Mouse (Mus musculus): ENCODE results near the gene Cilp. TPM values are rescaled to one million over a fixed set of nuclear protein-coding genes. Genes with fewer than 3 reads are reported as not detected.

Cilp gene
- polyA plus RNA-seq, 1 experiment, result not detected

DNA sequence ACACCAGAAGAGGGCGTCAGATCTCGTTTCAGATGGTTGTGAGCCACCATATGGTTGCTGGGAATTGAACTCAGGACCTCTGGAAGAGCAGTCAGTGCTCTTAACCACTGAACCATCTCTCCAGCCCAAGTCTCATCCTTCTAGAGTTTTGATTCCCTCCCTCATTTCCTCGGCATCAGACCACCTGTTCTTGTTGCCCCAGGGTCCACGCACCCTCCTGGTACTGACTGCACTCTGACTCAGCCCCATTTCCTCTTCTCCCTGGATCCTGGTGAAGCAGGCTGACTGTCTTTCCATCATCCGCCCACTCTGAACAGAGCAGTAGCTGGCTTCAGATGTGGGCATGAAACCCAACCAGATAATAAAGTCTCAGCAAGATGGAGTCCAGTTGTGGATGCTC, 23.0 kb upstream of the Cilp start:
- TF ChIP-seq GATA1 (IDR thresholded peaks at IDR 0.05; ENCODE audit: low read length), result no peak

DNA sequence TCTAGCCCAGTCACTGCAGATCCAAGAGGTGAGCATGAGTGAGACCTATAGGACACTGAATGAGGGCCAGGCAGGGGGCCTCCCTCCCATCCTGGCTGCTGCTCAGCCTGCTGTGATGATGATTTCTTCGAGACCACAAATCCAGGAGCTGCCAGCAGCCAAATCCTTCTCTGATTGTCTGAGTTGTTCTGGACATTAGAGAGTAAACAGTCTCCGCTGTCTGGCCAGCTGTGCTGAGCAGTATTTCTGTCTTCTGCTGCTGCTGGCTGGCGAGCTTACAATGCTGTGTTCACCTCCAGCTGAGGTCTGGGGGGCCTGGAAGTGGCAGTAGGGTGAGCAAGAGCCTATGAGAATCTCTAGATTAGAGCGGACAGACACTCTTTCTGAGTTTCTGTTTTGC, 21.7 kb upstream of the Cilp start:
- no peak for TF ChIP-seq GATA1 (IDR thresholded peaks at IDR 0.05; ENCODE audit: low read length)

DNA sequence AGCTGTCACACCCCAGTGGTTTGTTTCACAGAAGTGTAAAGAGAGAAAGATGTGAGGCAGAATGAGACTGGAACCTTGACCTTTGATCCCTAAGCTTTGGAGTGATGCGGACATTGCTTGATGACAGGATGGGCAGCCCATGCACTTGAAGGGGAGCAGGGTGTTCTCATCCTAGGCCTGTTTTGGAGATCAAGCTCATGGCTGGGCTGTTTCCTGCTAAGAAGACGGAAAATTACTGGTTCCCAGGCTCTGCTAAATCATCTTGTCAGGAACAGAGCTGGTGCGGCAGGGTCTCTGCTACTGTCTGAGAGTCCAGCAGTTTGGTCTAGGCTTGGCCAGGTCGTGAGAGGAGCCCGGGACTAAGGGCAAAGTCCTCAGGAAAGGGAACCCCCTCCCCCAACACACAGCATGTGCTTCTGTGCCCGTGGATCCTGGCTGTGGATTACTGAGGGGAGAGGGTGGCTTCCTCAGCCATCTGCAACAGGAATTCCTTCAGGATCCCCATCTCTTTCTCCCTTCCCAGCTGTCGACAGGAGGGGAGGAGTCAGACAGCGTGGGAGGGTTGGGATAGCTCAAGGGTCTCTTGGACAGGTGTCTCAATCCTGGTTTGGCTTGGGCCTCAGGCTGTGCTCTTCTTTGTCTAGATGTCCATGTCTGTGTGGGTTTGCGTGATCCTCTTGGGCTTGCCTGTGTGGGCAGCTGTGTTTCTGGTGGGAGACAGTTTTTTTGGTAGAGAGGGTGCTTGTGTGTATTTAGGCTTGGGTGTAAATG, 20.8 kb upstream of the Cilp start:
- TF ChIP-seq GATA1 (IDR thresholded peaks at IDR 0.05; ENCODE audit: low read length), result no peak

DNA sequence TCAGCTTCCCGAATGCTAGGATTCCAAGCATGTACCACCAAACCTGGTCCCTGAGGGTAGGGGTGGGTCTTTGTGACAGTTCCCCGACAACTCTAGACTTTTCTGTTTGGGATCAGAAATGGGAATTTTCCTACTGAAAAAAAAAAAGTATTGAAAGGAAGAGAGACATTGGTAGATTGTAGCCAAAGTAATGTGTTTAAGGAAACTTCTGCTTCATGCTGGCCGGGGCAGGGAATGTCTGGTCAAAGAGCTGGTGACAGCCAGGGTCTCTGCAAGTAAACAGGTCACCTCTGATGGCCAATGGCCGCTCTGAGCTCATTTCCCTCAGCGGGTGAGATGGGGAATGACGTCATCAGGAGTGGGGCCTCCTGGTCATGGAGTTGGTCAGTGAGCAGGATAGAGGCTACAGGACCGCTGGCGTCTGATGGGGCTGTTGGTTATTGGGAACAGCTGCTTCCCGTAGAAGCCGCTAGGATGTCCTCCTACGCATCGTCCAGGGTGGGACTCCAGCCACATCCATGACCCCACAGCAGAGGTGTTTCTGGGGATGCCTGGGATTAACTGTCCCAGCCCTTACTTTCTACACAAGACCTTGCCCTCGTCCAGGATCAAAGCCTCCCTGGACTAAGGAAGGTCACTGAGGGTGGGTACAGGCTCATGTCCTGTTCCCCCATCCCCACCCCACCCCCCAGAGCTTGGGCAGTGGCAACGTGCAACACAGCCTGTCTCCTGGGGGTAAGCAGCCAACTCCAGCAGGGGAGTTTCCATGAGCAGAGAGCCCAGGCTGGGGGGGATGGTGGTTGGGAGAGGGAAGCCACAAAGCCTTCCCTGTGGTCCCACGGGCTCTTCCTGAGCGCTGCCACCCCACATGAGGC, 17.2 kb upstream of the Cilp start:
- TF ChIP-seq GATA1 (IDR thresholded peaks at IDR 0.05; ENCODE audit: low read length), result no peak

DNA sequence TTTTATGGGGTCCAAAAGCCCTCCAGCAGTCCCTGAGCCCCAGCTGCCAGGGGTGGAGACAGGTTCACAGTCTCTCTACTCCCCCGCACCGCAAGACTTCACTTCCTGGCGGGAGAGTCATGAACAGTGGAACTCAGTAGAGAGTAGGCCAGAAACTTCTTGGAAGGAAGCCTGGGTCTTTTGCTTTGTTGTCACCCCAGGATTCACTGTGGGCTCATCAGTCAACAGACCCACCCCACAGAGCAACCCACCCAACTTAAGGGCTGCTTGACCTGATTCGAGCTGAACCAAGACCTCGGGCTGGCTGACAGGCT, 16.6 kb upstream of the Cilp start:
- TF ChIP-seq GATA1 (IDR thresholded peaks at IDR 0.05; ENCODE audit: low read length), result no peak

DNA sequence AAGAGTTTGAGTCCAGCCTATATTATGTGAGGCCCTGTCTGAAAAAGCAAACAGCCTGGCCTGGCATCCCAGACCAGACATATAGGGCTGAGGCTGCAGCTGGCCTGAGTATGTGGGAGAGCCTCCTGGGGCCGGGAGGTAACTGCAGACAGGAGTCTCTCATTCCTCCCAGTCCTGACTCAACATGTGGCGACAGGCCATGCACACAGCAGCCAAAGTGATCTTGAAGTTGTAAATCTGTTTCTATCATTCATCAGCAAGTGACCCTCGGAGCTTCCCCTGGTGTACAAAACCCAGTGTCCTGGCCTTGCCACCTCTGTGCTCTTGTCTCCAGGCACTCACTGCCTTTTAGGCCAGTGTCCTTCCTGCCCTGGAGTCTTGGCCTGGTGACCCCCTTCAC, 13.0 kb upstream of the Cilp start:
- no peak for TF ChIP-seq GATA1 (IDR thresholded peaks at IDR 0.05; ENCODE audit: low read length)

DNA sequence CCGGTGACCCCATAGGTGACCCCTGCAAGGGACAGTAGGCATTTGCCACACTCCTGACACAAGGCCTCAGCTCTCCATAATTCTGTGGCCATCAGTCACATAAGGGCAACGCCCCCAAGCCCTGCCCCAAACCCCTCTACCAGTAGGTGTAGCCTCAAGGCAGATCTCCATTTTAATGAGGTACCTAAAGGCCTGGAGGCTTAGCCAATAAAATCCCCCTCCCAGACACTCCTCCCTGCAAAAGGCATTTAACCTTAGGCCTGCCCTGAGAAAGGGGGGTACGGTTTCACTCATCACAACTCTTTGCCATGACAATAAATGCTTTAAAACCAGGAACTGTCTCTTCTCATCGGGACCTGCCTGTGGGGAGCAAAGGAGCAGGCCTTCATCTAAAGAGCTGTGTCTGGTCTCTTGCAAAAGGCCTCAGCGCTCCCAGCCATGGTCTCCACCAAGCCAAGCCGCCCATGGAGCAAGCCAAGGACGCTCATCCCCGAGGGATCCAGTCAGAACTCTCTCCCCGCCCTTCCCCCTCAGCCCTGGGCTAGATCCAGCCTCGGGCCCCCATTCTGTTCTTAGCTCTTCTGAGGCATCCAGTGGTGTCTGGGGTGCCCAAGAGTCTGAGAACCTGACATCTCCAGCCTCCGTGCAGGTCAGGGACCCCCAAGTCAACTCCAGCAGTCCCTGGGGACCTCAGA, 8.9 kb upstream of the Cilp start:
- TF ChIP-seq GATA1 (IDR thresholded peaks at IDR 0.05; ENCODE audit: low read length), result no peak

DNA sequence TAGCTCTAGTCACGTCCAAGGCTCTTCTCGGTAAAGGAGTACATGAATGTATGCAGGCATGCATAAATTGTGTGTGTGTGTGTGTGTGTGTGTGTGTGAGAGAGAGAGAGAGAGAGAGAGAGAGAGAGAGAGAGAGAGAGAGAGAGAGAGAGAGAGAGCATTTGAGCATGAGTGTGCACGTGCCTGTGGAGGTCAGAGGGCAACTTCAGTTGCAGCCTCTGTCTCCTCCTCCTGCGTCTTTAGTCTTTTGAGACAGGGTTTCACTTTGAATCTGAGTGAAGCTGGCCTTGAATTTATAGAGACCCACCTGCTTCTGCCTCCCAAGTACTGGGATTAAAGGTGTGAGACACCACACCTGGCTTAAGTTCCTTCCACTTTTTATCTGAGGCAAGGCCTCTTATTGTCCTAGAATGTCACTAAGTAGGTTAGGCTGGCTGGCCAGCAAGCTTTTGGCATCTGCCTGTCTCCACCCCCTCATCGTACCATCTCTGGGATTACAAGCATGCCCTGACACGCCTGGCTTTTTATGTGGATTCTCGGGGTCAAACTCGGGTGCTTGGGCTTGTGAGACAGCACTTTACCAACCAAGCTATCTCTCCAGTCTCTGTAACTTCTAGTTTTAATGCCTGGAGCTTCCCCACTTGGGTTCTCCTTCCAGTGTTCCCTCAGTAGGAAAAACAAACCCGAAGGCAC, 7.6 kb upstream of the Cilp start:
- no peak for TF ChIP-seq GATA1 (IDR thresholded peaks at IDR 0.05; ENCODE audit: low read length)

DNA sequence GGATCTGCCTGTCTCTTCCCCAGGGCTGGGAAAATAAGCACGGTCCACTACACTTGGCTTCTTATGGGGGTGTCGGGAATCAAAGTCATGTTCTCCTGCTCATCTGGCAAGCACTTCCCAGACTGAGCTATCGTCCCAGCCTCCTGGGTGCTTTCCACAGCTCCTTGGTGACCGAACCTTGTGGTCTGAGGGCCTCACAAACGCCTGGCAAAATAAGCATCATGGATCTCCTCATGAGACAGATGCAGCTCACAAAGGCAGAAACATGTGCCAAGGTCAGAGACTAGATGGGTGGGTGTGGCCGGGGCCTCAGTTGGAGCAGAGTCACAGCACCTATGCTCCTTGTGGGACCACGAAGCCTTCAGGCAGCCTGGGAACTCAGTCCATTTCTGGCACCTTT, 5.6 kb upstream of the Cilp start:
- no peak for TF ChIP-seq GATA1 (IDR thresholded peaks at IDR 0.05; ENCODE audit: low read length)

DNA sequence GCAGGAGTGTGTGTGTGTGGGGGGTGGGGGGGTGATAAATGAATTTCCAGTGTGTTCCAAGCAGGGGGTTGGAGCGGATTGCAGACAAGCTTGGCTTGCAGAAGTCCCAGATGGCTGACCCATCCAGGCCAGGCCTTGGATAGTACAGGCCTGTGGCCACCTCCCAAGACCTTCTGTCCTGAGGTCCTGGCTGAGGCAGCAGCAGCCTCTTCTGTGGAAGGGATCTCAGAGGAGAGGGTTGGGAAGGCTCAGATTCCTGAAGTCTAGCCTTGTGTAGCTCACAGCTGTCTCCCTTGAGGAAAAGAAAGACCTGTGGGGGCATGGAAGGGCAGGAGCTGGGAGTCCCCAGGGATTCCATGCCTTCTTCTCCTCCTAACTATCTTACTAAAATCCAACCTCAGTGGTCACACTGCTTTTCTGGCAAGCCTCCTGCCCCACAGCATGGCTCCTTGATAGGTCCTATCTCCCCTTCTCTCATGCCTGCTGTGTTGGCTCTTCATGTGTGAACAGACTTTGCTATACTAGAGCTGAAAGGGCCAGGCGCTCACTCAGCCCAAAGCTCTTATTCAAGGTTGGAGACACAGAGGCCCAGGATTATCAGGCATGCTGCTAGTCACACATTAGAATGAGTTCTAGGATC, 3.3 kb upstream of the Cilp start:
- TF ChIP-seq GATA1 (IDR thresholded peaks at IDR 0.05; ENCODE audit: low read length), result no peak

DNA sequence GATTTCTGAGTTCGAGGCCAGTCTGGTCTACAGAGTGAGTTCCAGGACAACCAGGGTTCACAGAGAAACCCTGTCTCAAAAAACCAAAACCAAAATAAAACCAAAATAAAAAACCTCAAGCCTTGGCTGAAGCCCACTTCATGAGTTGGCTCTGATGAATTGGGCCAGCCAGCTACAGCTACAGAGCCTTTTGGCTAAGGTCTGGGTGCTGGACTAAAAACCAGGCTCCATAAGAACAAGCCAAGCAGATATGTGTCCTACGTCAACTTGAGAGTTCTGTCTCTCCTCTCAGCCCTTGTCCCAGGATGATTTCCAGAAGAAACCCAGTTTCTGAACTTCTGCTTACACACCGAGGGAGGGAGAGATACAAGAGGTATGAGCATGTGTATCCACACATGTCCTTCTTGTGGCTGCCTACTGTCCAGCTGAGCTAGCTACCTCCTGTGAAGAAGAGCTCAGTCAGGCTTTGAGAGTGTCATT, 2.3 kb upstream of the Cilp start:
- TF ChIP-seq GATA1 (IDR thresholded peaks at IDR 0.05; ENCODE audit: low read length), result no peak

DNA sequence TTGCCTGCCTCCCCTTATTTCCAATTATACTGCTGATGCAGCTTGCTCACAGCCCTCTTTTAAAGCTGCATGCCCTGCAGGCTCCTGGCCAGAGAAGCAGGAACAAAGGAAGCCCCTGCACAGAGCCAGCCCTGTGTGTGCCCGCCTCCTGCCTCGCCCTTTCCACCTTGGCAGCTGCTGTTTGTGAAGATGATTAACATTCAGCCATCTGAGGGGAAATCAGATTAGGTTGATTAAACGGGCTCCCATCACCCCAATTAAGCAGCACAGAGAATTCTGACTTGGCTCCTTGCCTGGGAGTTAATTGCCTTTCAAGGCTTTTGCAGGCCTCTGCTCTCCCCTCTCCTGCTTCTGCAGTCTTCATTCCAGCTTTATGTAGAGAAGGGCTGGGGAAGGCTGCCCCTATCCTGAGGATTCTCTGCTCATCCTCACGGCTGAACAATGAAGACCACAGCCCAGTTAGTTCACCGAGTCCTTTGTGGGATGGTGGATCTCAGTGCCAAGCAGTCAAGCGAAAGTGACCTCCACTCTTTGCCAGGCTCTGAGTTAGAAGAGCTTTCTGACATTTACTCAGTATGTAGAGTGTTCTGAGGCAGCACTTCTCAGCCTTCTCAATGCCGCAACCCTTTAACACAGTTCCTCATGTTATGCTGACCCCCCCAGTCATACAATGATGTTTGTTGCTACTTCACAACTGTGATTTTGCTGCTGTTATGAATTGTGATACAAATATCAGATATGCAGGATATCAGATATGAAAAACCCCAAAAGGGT, 2.9 kb downstream of the Cilp start:
- no peak for TF ChIP-seq GATA1 (IDR thresholded peaks at IDR 0.05; ENCODE audit: low read length)

DNA sequence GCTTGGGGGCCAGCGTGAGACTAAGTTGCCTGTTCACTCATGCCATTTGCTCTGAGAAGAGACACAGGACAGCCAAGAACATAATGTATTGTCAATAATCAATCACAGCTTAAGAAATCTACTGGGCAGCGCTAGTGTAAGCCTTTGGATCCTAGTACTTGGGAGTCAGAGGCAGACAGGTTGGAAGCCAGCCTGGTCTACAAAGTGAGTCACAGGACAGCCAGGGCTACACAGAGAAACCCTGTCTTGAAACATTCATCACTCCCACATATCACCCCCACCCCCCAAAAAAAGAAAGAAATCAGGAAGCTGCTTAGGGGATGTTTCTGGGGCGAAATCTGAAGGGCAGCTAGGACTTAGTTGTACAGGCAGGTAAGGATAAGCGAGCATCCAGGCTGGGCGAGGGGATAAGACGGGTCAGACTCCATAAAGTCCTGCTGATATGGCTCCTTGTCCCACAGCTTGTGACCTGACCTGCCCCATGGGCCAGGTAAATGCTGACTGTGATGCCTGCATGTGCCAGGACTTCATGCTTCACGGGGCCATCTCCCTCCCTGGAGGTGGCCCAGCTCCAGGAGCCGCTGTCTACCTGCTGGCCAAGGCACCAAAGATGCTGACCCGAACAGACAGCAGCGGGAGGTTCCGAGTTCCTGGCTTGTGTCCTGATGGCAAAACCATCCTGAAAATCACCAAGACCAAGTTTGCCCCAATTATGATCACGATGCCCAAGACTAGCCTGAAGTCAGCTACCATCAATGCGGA, 8.2 kb downstream of the Cilp start:
- TF ChIP-seq GATA1 (IDR thresholded peaks at IDR 0.05; ENCODE audit: low read length), result no peak

DNA sequence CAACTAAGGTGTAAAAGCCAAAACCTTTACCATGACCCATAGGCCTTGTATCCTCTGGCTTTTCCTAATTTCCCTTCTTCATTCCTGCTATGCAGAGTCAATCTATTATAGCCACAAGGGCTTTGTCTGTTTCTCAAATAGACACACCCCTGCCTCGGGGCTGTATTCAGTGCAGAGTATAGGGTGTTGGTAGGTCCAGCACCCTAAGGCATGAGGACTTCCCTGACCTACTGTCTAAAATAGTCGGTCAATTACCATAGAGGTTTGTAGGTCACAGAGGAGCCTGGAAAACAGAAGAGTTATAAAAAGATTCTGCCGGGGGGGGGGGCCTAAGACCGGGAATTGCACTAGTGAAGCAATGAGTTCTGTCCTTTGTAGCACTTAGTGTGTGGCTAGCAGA, 8.9 kb downstream of the Cilp start:
- TF ChIP-seq GATA1 (IDR thresholded peaks at IDR 0.05; ENCODE audit: low read length), result no peak

All from G1E-ER4 (cell line).